Mouse (Mus musculus): ENCODE results near the gene Slc26a11. TPM values are rescaled to one million over a fixed set of nuclear protein-coding genes. Genes with fewer than 3 reads are reported as not detected.

Gene Slc26a11
- polyA plus RNA-seq, 1 experiment: 1.5 TPM

GRCm38 (mm10) chr11:119402501-119403160 lies 47.3 kb downstream of the Slc26a11 start:
- Histone ChIP-seq H3K4me3 (no peak overlapping the region), H3ac (ENCODE audit: control insufficient read depth, insufficient read length) (no peak overlapping the region), H3K27me3 (ENCODE audit: control insufficient read depth, insufficient read depth, insufficient read length) (no peaks in the 10 kb centered on the region), H3K4me2 (ENCODE audit: low read depth) (peak overlapping the region; percentile 59), H3K36me3 (ENCODE audit: control insufficient read depth, insufficient read depth) (peaks cover 39% of the 10 kb centered on the region), H3K79me2 (ENCODE audit: control insufficient read depth, insufficient read depth) (no peaks in the 10 kb centered on the region)
- TF ChIP-seq MYOD1 (IDR thresholded peaks at IDR 0.05; ENCODE audit: control insufficient read depth in 1 of 3, insufficient read length in 2 of 3, low read depth in 2 of 3): no peak
- no peak for TF ChIP-seq CEBPB (IDR thresholded peaks at IDR 0.05; ENCODE audit: insufficient read depth, poor library complexity, severe bottlenecking)
- TF ChIP-seq E2F4 (IDR thresholded peaks at IDR 0.05; ENCODE audit: insufficient read depth): no peak
- TF ChIP-seq REST (IDR thresholded peaks at IDR 0.05; ENCODE audit: insufficient read depth, insufficient read length): no peak
- TF ChIP-seq USF1 (IDR thresholded peaks at IDR 0.05; ENCODE audit: low read depth): no peak
- TF ChIP-seq POLR2A (IDR thresholded peaks at IDR 0.05; ENCODE audit: insufficient read length, low read depth): no peak

- Histone ChIP-seq H3K4me3 (no peak overlapping the region), H3ac (ENCODE audit: control insufficient read depth, insufficient read length) (no peak overlapping the region), H3K4me2 (ENCODE audit: low read depth) (no peak overlapping the region), H3K27me3 (ENCODE audit: control insufficient read depth, insufficient read depth, insufficient read length) (no peaks in the 10 kb centered on the region), H3K36me3 (ENCODE audit: control insufficient read depth, insufficient read depth) (peaks cover 40% of the 10 kb centered on the region), H3K79me2 (ENCODE audit: control insufficient read depth, insufficient read depth) (no peaks in the 10 kb centered on the region)
- no peak for TF ChIP-seq E2F4 (IDR thresholded peaks at IDR 0.05; ENCODE audit: insufficient read depth)
- TF ChIP-seq TCF12 (IDR thresholded peaks at IDR 0.05; ENCODE audit: insufficient read depth, poor library complexity, severe bottlenecking): no peak
- no peak for TF ChIP-seq REST (IDR thresholded peaks at IDR 0.05; ENCODE audit: insufficient read depth, insufficient read length)
- no peak for TF ChIP-seq MYOG (IDR thresholded peaks at IDR 0.05; ENCODE audit: control insufficient read depth in 1 of 3, insufficient read depth in 1 of 3, insufficient read length in 2 of 3, low read depth in 2 of 3)
- no peak for TF ChIP-seq POLR2A (IDR thresholded peaks at IDR 0.05; ENCODE audit: insufficient read length, low read depth)
- no peak for TF ChIP-seq TCF3 (IDR thresholded peaks at IDR 0.05; ENCODE audit: insufficient read length, low read depth)
- TF ChIP-seq POLR2AphosphoS2 (IDR thresholded peaks at IDR 0.05; ENCODE audit: insufficient read length, low read depth): no peak
- TF ChIP-seq CEBPB (IDR thresholded peaks at IDR 0.05; ENCODE audit: insufficient read depth, poor library complexity, severe bottlenecking): no peak
- no peak for TF ChIP-seq SRF (IDR thresholded peaks at IDR 0.05; ENCODE audit: control insufficient read depth, insufficient read length, low read depth)
- no peak for TF ChIP-seq MYOD1 (IDR thresholded peaks at IDR 0.05; ENCODE audit: control insufficient read depth in 1 of 3, insufficient read length in 2 of 3, low read depth in 2 of 3)
- no peak for TF ChIP-seq USF1 (IDR thresholded peaks at IDR 0.05; ENCODE audit: low read depth)
- TF ChIP-seq MAX (IDR thresholded peaks at IDR 0.05; ENCODE audit: low read depth): no peak
Observed at GRCm38 (mm10) chr11:119404627-119405026, 49.3 kb downstream of the Slc26a11 start.

- Histone ChIP-seq H3K4me3 (no peak overlapping the region), H3K4me2 (ENCODE audit: low read depth) (no peak overlapping the region), H3K79me2 (ENCODE audit: control insufficient read depth, insufficient read depth) (no peaks in the 10 kb centered on the region), H3ac (ENCODE audit: control insufficient read depth, insufficient read length) (no peak overlapping the region), H3K36me3 (ENCODE audit: control insufficient read depth, insufficient read depth) (peaks cover 33% of the 10 kb centered on the region), H3K27me3 (ENCODE audit: control insufficient read depth, insufficient read depth, insufficient read length) (no peaks in the 10 kb centered on the region)
- TF ChIP-seq POLR2A (IDR thresholded peaks at IDR 0.05; ENCODE audit: insufficient read length, low read depth): no peak
- no peak for TF ChIP-seq CEBPB (IDR thresholded peaks at IDR 0.05; ENCODE audit: insufficient read depth, poor library complexity, severe bottlenecking)
- no peak for TF ChIP-seq POLR2AphosphoS2 (IDR thresholded peaks at IDR 0.05; ENCODE audit: insufficient read length, low read depth)
- TF ChIP-seq MYOG (IDR thresholded peaks at IDR 0.05; ENCODE audit: control insufficient read depth in 1 of 3, insufficient read depth in 1 of 3, insufficient read length in 2 of 3, low read depth in 2 of 3): no peak
- no peak for TF ChIP-seq USF1 (IDR thresholded peaks at IDR 0.05; ENCODE audit: low read depth)
- TF ChIP-seq MYOD1 (IDR thresholded peaks at IDR 0.05; ENCODE audit: control insufficient read depth in 1 of 3, insufficient read length in 2 of 3, low read depth in 2 of 3): no peak
- TF ChIP-seq TCF12 (IDR thresholded peaks at IDR 0.05; ENCODE audit: insufficient read depth, poor library complexity, severe bottlenecking): no peak
- no peak for TF ChIP-seq MAX (IDR thresholded peaks at IDR 0.05; ENCODE audit: low read depth)
- TF ChIP-seq REST (IDR thresholded peaks at IDR 0.05; ENCODE audit: insufficient read depth, insufficient read length): no peak
- no peak for TF ChIP-seq SRF (IDR thresholded peaks at IDR 0.05; ENCODE audit: control insufficient read depth, insufficient read length, low read depth)
- TF ChIP-seq E2F4 (IDR thresholded peaks at IDR 0.05; ENCODE audit: insufficient read depth): no peak
- no peak for TF ChIP-seq TCF3 (IDR thresholded peaks at IDR 0.05; ENCODE audit: insufficient read length, low read depth)
Observed at GRCm38 (mm10) chr11:119407381-119407780, 52.0 kb downstream of the Slc26a11 start.

- peaks cover 33% of the 10 kb centered on the region for H3K36me3 ChIP-seq (ENCODE audit: control insufficient read depth, insufficient read depth)
Observed at GRCm38 (mm10) chr11:119407977-119408376, 52.6 kb downstream of the Slc26a11 start.

More at GRCm38 (mm10) chr11:119407977-119408376, 52.6 kb downstream of the Slc26a11 start:
- no peaks in the 10 kb centered on the region for H3K79me2 ChIP-seq (ENCODE audit: control insufficient read depth, insufficient read depth)
- no peak overlapping the region for H3ac ChIP-seq (ENCODE audit: control insufficient read depth, insufficient read length)
- H3K4me3 ChIP-seq: no peak overlapping the region
- no peak overlapping the region for H3K4me2 ChIP-seq (ENCODE audit: low read depth)
- H3K27me3 ChIP-seq (ENCODE audit: control insufficient read depth, insufficient read depth, insufficient read length): no peaks in the 10 kb centered on the region
- TF ChIP-seq SRF (IDR thresholded peaks at IDR 0.05; ENCODE audit: control insufficient read depth, insufficient read length, low read depth) (no peak), USF1 (IDR thresholded peaks at IDR 0.05; ENCODE audit: low read depth) (no peak), POLR2AphosphoS2 (IDR thresholded peaks at IDR 0.05; ENCODE audit: insufficient read length, low read depth) (no peak), REST (IDR thresholded peaks at IDR 0.05; ENCODE audit: insufficient read depth, insufficient read length) (no peak), POLR2A (IDR thresholded peaks at IDR 0.05; ENCODE audit: insufficient read length, low read depth) (no peak), MYOG (IDR thresholded peaks at IDR 0.05; ENCODE audit: control insufficient read depth in 1 of 3, insufficient read depth in 1 of 3, insufficient read length in 2 of 3, low read depth in 2 of 3) (no peak), TCF12 (IDR thresholded peaks at IDR 0.05; ENCODE audit: insufficient read depth, poor library complexity, severe bottlenecking) (no peak), E2F4 (IDR thresholded peaks at IDR 0.05; ENCODE audit: insufficient read depth) (no peak), MAX (IDR thresholded peaks at IDR 0.05; ENCODE audit: low read depth) (no peak), MYOD1 (IDR thresholded peaks at IDR 0.05; ENCODE audit: control insufficient read depth in 1 of 3, insufficient read length in 2 of 3, low read depth in 2 of 3) (no peak), CEBPB (IDR thresholded peaks at IDR 0.05; ENCODE audit: insufficient read depth, poor library complexity, severe bottlenecking) (no peak), TCF3 (IDR thresholded peaks at IDR 0.05; ENCODE audit: insufficient read length, low read depth) (no peak)

Data from myocyte (in vitro differentiated cells).